Mouse (Mus musculus) spleen, adult 12 weeks (tissue): ENCODE measurements around the gene Gm5148.

Source experiments
- DNase-seq: peaks from one replicate; pipeline ENCODE4 v3.0.0; 2022; ENCODE audit warnings: low spot score

Gm5148 gene

DNA sequence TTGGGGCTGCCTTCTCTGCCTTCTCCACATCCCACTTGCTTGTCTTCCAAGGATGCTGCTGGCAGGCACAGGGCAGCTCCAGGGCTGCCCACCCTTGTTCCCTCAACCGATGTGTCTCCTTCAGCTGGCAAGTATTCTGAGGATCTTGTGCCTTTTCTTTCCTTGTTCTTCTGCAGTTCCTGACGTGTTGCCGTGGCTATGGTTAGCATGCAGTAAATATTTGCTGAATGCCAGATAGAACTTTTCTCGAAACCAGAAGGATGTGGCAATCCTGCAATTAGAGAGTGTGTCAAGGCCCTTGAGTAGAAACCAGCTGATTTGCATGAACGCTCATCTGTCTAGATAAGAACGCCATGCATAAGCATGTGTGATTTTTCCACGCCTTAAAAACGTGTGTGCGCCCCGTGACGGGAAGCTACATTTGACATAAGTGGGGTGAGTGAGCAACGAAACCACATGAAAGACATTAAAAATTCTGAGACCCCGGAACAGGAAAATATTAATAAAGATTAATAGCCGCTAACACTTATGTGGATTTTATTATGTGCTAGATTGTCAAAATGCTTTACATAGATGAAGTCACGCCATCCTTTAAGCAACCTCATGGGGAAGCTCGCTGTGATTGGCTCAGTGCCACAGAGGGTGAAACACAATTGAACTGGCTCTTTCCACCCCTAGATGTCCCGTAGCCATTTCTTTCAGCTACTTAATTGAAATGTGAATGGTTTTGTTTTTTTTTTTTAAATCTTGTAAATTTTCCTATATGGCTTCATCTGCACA, 14.1 kb upstream of the Gm5148 start:
- DNase-seq = no peak

DNA sequence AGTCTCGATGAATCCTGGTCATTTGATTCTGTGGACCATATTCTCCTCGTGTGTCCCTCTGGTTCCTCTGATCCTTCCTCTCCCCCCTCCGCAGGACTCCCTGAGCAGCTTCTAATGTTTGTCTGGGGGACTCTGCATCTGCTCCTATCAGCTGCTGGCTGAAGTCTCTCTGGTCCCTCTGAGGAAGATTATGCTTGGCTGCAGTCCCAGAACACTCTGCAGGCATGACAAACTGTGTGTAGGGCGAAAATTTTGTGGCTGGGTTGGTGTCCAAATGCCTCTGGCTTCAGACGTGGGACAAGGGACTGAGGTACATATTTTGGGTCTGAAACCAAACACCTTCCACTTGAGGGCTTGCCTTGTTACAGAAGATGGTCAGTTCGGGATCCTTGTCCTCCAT, 13.1 kb upstream of the Gm5148 start:
- DNase-seq = no peak

DNA sequence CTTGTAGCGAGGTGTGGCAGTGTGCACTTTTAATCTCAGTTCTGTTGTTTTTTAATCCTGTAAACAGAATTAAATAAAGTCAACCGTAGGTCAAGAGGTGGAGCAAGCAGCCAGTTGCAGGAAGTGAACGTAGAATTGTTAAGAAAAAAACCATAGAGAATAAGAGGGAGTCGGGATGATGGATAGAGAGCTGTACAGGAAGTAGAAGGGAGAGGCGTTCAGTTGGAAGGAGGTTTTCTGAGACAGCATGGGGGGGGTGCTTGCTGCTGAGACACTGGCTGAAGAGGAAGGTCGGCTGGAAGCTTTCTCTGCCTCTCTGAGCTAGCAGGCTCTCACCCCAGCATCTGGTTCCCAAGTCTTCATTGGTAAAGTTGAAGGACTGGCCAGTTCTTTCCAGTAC, 10.9 kb upstream of the Gm5148 start:
- DNase-seq = no peak

DNA sequence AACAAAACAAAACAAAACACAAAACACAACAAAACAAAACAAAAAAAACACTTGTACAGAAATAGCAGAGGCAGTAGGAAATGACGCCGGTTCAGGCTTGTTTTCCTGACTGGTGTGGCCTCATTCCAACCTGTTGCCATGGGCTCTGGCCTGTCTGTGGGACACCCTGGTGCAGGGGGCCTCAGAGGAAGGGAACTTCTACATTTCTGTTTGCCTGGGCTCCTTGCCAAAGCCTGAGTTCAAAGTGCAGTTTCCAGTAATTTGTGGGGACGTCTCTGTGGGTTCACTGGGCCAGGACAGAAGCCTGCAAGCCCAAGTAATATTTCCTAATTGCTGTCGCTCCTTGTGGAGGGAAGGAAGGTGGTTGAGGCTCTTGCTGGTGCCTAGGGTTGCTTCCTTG, 4.9 kb upstream of the Gm5148 start:
- DNase-seq = no peak

GRCm38 (mm10) chr3:37728112-37729100, 4.1 kb upstream of the Gm5148 start:
- no peak for DNase-seq

DNA sequence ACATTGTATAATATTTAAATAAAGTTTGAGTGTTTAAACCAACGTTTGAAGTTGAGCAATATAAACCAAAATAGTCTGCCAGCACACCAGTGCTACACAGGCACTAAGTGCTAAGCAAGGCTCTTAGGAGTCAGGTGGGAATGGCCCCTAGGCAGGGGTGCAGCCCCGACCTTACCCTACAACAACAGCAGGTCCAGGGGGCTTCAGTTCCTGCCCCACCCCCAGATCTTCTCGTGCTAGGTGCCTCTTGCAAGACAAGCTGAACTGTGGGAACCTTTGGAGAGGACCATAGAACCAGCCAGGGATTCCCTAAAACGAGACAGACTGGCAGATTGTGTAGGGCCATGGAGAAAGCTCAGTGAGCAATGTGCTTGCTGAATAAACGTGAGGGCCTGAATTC, 3.1 kb upstream of the Gm5148 start:
- no peak for DNase-seq

GRCm38 (mm10) chr3:37726501-37727140, 2.3 kb upstream of the Gm5148 start:
- no peak for DNase-seq

- DNase-seq = no peak
Observed at GRCm38 (mm10) chr3:37724946-37725735, 851 bp upstream of the Gm5148 start.

- DNase-seq = no peak
Observed at GRCm38 (mm10) chr3:37723662-37724170, 574 bp downstream of the Gm5148 start.

GRCm38 (mm10) chr3:37723061-37723521, 1.2 kb downstream of the Gm5148 start:
- DNase-seq = no peak

GRCm38 (mm10) chr3:37722487-37723060, 1.7 kb downstream of the Gm5148 start:
- no peak for DNase-seq

- no peak for DNase-seq
Observed at GRCm38 (mm10) chr3:37716992-37717391, 7.3 kb downstream of the Gm5148 start.

- DNase-seq = no peak
Observed at GRCm38 (mm10) chr3:37715734-37716133, 8.6 kb downstream of the Gm5148 start.

GRCm38 (mm10) chr3:37712501-37712900, 11.8 kb downstream of the Gm5148 start:
- no peak for DNase-seq

DNA sequence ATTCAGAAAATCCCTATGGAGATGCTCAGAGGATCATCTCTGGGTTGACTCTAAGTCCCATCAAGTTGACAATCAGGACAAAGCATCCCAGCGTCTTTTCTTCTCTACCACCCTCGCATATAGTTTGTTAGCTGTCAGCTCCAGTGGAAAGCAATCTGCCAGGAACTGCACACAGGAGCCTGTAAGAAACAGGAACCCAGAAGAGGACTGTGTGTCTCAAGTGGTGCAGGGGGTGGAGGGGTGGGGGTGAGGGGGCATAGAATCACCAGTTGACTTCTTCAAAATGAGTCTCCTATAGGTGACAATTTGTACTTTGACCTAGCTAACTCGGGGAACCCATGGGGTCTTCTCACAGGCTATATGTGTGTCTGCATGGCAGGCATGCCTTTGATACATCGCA, 12.7 kb downstream of the Gm5148 start:
- no peak for DNase-seq

DNA sequence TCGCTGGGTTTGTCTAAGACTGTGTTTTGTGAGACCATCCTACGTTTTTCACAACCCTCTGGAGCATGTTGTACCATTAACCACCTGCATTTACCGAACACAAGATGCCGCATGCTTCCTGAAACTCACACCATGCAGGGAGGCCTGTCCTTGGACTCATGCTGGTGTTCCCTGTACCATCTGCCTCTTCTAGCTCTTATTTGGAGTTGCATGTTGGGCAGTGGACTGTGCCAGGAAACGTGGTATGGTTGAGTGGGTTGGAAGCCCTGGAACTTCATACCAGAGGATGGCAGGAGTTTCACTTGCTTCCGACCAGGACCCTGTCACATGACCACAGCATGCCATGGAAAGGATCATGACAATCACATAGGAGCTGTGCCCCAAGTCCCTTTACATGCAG, 16.5 kb downstream of the Gm5148 start:
- no peak for DNase-seq

DNA sequence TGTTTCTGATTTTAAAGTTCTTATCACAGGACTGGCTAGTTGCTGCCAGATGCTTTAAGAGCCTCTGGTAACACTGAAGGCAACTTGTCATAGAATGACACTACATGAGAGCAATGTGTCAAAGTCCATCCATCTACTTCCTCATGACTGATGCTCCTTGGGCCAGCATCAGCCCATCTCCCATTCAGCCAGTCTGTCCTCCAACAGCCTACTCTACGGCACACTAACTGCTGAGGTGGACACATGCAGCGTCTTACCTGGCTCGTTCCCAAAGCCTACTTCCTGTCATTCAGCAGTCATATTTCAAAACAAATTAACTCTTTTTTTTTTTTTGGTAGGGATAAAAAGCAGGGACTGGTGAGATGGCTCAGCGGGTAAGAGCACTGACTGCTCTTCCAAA, 17.9 kb downstream of the Gm5148 start:
- DNase-seq = no peak

- DNase-seq = no peak
Observed at GRCm38 (mm10) chr3:37705436-37705835, 18.9 kb downstream of the Gm5148 start.

DNA sequence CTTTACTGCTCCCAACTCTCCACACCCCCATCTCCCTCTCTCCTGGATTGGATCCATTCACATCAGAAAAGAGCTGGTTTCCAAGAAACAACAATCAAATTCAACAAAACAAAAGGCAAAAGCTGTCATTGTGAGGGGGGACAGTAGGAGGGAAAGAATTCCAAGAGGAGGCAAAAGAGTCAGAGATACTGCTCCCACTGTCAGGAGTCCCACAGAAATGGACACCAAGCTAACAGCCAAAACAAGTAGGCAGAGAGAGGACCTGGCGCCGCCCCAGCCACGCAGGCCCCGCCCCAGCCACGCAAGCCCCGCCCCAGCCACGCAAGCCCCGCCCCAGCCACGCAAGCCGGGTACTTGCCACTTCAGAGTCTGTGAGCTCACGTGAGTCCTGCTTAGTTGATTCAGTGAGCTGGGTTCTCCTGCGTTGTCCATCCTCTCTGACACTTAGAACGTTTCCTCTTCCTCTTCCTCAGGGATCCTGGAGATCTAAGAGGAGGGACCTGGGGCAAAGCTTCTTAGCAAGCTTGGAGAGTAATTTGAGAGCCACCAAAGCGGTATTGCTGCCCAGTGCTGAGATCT, 19.5 kb downstream of the Gm5148 start:
- DNase-seq = no peak

GRCm38 (mm10) chr3:37703066-37703465, 21.2 kb downstream of the Gm5148 start:
- no peak for DNase-seq

DNA sequence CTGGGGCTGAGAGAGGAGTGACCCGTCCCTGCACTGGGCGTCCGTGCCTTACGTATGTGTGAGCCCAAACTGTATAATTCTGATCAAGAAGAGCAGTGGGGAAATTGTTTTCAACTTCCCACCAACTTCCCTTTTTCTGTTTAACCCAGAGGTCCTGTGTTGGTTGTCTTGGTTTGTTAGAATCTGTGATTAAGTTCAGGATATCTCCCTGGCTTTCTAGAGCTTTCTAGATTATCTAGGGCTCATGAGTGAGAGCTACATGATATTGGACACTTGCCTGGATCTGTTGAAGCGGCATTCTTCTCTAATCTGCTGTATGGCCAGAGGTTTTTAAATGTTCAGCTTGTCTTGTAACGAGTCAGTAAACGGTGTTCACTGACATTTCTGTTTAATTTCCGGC, 30.7 kb downstream of the Gm5148 start:
- DNase-seq = no peak
